Mouse (Mus musculus): ENCODE measurements around the gene Col26a1. TPM values are rescaled to one million over a fixed set of nuclear protein-coding genes. Genes with fewer than 3 reads are reported as not detected.

The Col26a1 gene
- polyA plus RNA-seq, 1 experiment from 2014 or later = 70.8 TPM

DNA sequence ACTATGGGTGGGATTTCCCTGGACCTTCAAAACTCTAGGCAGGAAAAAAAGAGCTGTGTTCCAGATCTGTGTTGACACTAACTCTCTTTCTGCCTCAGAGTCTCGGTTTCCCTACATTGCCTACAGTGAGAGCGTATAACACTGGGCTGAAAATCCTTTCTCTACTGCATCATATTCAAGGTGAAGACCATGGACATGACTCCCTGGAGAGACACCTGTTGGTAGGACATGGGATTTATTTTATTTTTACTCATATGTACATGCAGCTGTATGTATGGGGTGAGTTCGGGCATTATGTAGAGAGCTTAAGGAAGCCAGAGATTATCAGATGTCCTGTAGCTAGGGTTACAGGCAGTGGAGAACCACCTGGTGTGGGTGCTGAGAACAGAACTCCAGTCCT, 50.0 kb downstream of the Col26a1 start:
- Histone ChIP-seq H3K9me3 (no peaks in the 10 kb centered on the region), H3K4me3 (no peak overlapping the region), H3K27ac (replicated peaks) (no peak overlapping the region), H3K9ac (replicated peaks) (no peak overlapping the region), H3K36me3 (no peaks in the 10 kb centered on the region), H3K27me3 (no peaks in the 10 kb centered on the region), H3K4me2 (replicated peaks) (no peak overlapping the region), H3K4me1 (peaks cover 3% of the 10 kb centered on the region; the same call in 1 of the 2 replicates)
- 85% methylated on average over 3 of the region's 3 CpGs for WGBS
- ATAC-seq (ENCODE audit: low FRiP score, low read depth) = no peak

DNA sequence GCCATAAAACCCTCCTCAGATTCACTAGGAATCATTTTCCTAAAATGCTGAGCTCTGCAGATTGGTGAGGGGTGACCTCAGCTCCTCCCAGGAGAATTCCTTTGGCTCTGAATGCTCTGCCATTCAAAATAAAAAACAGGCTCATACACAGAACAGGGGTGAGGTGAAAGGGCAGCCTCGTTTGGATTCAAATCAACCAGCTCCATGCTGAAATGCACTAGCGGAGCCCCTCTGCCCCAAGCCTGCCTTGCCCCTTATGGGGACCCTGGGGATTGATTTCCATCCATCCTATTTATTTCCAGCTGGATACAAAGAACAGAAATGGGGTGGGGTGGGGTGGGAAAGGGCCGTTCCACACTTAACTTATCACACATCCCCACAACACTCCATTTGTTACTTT, 52.9 kb downstream of the Col26a1 start:
- ATAC-seq (ENCODE audit: low FRiP score, low read depth) = no peak
- WGBS = 83% methylated on average over 3 of the region's 3 CpGs
- no peak overlapping the region for H3K4me3 ChIP-seq
- no peak overlapping the region for H3K4me2 ChIP-seq (replicated peaks)
- no peaks in the 10 kb centered on the region for H3K27me3 ChIP-seq
- H3K36me3 ChIP-seq = no peaks in the 10 kb centered on the region
- H3K27ac ChIP-seq (replicated peaks) = no peak overlapping the region
- peaks cover 3% of the 10 kb centered on the region; the same call in 1 of the 2 replicates for H3K4me1 ChIP-seq
- no peak overlapping the region for H3K9ac ChIP-seq (replicated peaks)
- H3K9me3 ChIP-seq = no peaks in the 10 kb centered on the region

GRCm38 (mm10) chr5:136821971-136822370, 61.0 kb downstream of the Col26a1 start:
- Histone ChIP-seq H3K27ac (replicated peaks) (no peak overlapping the region), H3K4me3 (no peak overlapping the region), H3K9me3 (peaks cover 2% of the 10 kb centered on the region; the same call in 1 of the 2 replicates), H3K9ac (replicated peaks) (no peak overlapping the region), H3K27me3 (no peaks in the 10 kb centered on the region), H3K36me3 (no peaks in the 10 kb centered on the region), H3K4me1 (no peaks in the 10 kb centered on the region), H3K4me2 (replicated peaks) (no peak overlapping the region)
- no peak for ATAC-seq (ENCODE audit: low FRiP score, low read depth)
- 84% methylated on average over 8 of the region's 8 CpGs for WGBS

GRCm38 (mm10) chr5:136820911-136821310, 62.1 kb downstream of the Col26a1 start:
- Histone ChIP-seq H3K9ac (replicated peaks) (no peak overlapping the region), H3K4me1 (no peaks in the 10 kb centered on the region), H3K36me3 (no peaks in the 10 kb centered on the region), H3K27ac (replicated peaks) (no peak overlapping the region), H3K4me2 (replicated peaks) (no peak overlapping the region), H3K27me3 (no peaks in the 10 kb centered on the region), H3K9me3 (peaks cover 2% of the 10 kb centered on the region; the same call in 1 of the 2 replicates), H3K4me3 (no peak overlapping the region)
- no peak for ATAC-seq (ENCODE audit: low FRiP score, low read depth)
- WGBS = 88% methylated on average over 2 of the region's 2 CpGs

DNA sequence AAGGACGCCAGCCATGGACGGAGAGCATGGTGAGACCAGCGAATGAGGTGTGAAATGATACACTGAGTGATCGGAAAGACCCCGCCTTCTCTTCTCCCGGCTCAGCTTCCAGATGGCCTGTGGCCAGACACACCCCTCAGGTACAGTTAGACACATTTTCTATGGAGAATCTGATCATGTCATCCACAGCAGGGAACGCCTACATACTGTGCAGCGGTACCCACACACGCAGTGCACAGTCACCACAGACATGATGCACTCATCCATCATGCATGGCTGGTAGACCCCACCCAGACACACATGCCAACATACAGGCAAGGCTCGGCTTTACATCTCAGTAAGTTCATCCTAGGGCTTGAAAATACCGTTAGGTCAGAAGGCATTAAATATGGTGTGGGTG, 63.3 kb downstream of the Col26a1 start:
- no peak overlapping the region for H3K4me3 ChIP-seq
- 93% methylated on average over 11 of the region's 11 CpGs for WGBS

DNA sequence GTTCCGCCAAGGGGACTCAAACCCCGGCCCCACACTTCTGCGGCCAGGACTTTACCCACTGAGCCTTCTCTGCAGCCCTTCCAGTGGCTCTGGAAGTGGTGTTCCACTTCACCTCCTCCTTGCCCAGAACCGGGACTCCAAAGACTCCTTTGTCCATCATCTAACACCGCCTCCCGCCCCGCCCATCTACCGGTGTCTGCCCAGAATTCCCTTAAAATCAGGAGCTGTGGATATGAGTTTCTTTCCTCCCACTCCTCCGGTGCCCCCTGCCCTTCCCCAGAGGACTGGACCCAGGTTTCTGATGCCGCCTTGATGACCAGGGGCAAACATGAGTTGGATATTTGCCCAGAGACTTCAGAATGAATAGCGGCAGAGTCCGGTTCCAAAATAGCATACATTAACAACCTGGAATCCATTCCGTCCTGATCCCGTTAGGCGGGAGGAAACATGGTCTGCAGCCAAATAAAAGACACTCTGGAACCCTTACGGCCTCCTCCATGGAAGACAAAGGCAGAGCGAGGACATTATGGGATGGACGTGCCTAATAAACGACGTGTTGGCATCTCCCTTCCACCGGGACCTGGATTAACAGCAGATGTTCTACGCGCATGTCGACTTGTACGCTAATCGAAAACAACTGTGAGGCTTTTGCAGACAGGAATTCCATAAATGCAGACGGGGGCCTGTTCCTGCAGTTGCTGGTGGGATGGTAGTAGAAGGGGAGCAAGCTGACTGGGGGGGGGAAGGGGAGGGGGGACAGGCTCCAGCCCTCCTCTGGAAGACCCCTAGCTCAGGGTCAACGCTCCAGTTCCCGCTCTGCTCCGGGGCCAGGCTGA, 72.3 kb downstream of the Col26a1 start:
- no peak overlapping the region for H3K27ac ChIP-seq (replicated peaks)
- no peak overlapping the region for H3K4me2 ChIP-seq (replicated peaks)
- no peaks in the 10 kb centered on the region for H3K4me1 ChIP-seq
- no peak overlapping the region for H3K9ac ChIP-seq (replicated peaks)
- 71% methylated on average over 30 of the region's 30 CpGs for WGBS
- no peak for ATAC-seq (ENCODE audit: low FRiP score, low read depth)
- no peaks in the 10 kb centered on the region for H3K36me3 ChIP-seq
- H3K4me3 ChIP-seq = no peak overlapping the region
- 0 out of 2 replicates have a peak, but pooled peaks cover 6% of the 10 kb centered on the region for H3K27me3 ChIP-seq
- H3K9me3 ChIP-seq = peaks cover 8% of the 10 kb centered on the region; the same call in 1 of the 2 replicates

More for the DNA sequence above, 63.3 kb downstream of the Col26a1 start:
- no peaks in the 10 kb centered on the region for H3K27me3 ChIP-seq
- H3K9ac ChIP-seq (replicated peaks) = no peak overlapping the region
- no peaks in the 10 kb centered on the region for H3K36me3 ChIP-seq
- no peak overlapping the region for H3K4me2 ChIP-seq (replicated peaks)
- no peak for ATAC-seq (ENCODE audit: low FRiP score, low read depth)
- no peak overlapping the region for H3K27ac ChIP-seq (replicated peaks)
- H3K4me1 ChIP-seq = no peaks in the 10 kb centered on the region
- H3K9me3 ChIP-seq = peaks cover 8% of the 10 kb centered on the region; the same call in 1 of the 2 replicates

DNA sequence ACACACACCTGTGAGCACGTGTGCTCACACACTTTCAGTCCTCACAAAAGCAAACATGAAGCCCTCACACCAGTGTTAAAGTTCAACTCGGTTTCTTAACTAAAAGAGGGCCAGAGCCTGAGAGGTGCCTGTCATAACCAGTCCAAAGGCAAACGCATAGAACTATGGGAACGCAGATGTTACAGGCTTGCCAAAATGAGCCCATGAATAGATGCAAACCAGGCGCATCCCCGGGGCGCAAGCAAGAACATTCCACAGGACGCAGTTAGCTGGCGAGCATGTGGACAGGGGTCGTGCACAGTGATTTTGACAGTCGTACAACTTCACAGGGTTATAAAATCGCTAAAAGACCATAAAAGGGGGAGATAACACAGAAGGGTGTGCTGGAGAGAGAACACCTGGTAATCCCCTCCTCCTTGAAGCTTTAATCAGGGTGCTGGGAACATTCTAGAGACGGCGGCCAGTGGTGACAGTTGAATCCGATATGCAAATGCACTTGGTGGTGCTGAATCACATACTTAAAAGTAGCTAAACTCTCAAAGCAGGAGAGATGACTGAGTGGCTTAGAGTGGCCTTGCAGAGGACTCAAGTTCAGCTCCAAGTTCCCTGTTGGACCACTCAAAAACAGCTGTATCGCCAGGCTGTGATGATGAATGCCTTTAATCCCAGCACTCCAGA, 76.5 kb downstream of the Col26a1 start:
- H3K36me3 ChIP-seq = no peaks in the 10 kb centered on the region
- H3K4me3 ChIP-seq = no peak overlapping the region
- peaks cover 21% of the 10 kb centered on the region; the same call in 1 of the 2 replicates for H3K27me3 ChIP-seq
- no peak overlapping the region for H3K27ac ChIP-seq (replicated peaks)
- peaks cover 11% of the 10 kb centered on the region for H3K4me1 ChIP-seq
- H3K9ac ChIP-seq (replicated peaks) = no peak overlapping the region
- WGBS = 79% methylated on average over 16 of the region's 16 CpGs
- no peaks in the 10 kb centered on the region for H3K9me3 ChIP-seq
- no peak for ATAC-seq (ENCODE audit: low FRiP score, low read depth)
- no peak overlapping the region for H3K4me2 ChIP-seq (replicated peaks)

DNA sequence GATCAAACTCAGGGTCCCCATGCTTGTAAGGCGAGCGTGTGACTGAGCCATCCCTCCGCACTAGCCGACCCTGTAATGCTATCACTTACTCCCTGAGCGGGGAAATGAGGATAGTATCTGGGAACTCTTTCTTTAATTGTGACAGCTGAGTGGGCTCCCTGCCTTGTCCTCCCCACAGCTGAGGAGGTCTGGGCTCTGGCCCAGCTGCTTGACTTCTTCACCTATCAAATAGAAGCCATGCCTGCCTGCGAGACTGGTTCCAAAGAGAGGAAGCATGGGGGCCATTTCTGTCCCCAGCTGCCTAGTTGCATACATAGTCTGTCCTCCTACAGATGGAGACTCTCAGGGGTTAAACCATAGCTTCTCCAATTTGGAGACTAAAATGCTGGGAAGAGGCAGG, 78.0 kb downstream of the Col26a1 start:
- H3K4me3 ChIP-seq = no peak overlapping the region
- no peaks in the 10 kb centered on the region for H3K9me3 ChIP-seq

GRCm38 (mm10) chr5:136804246-136804645, 78.8 kb downstream of the Col26a1 start:
- Histone ChIP-seq H3K9me3 (no peaks in the 10 kb centered on the region), H3K9ac (replicated peaks) (no peak overlapping the region), H3K4me1 (peaks cover 11% of the 10 kb centered on the region), H3K27ac (replicated peaks) (no peak overlapping the region), H3K36me3 (no peaks in the 10 kb centered on the region), H3K27me3 (peaks cover 15% of the 10 kb centered on the region; the same call in 1 of the 2 replicates), H3K4me3 (no peak overlapping the region), H3K4me2 (replicated peaks) (no peak overlapping the region)
- no peak for ATAC-seq (ENCODE audit: low FRiP score, low read depth)
- WGBS = 59% methylated on average over 1 of the region's 1 CpGs

More for the DNA sequence above, 78.0 kb downstream of the Col26a1 start:
- 77% methylated on average over 6 of the region's 6 CpGs for WGBS
- H3K9ac ChIP-seq (replicated peaks) = no peak overlapping the region
- no peaks in the 10 kb centered on the region for H3K36me3 ChIP-seq
- peaks cover 15% of the 10 kb centered on the region; the same call in 1 of the 2 replicates for H3K27me3 ChIP-seq
- no peak for ATAC-seq (ENCODE audit: low FRiP score, low read depth)
- no peak overlapping the region for H3K4me2 ChIP-seq (replicated peaks)
- no peak overlapping the region for H3K27ac ChIP-seq (replicated peaks)
- peaks cover 11% of the 10 kb centered on the region for H3K4me1 ChIP-seq

- peaks cover 15% of the 10 kb centered on the region; the same call in 1 of the 2 replicates for H3K27me3 ChIP-seq
- peaks cover 11% of the 10 kb centered on the region for H3K4me1 ChIP-seq
- H3K9me3 ChIP-seq = no peaks in the 10 kb centered on the region
- WGBS = 6% methylated on average over 17 of the region's 17 CpGs
- H3K36me3 ChIP-seq = no peaks in the 10 kb centered on the region
- H3K9ac ChIP-seq (replicated peaks) = peak overlapping the region; percentile 25
- H3K4me3 ChIP-seq = no peak overlapping the region
- H3K27ac ChIP-seq (replicated peaks) = no peak overlapping the region
- ATAC-seq (ENCODE audit: low FRiP score, low read depth) = no peak
- peak overlapping the region; percentile 34 for H3K4me2 ChIP-seq (replicated peaks)
These were observed 80.3 kb downstream of the Col26a1 start for GRCm38 (mm10) chr5:136802732-136803131.

GRCm38 (mm10) chr5:136796917-136797316, 86.1 kb downstream of the Col26a1 start:
- no peak overlapping the region for H3K4me3 ChIP-seq
- H3K9ac ChIP-seq (replicated peaks) = no peak overlapping the region; the same call in 1 of the 2 replicates
- H3K27me3 ChIP-seq = 0 out of 2 replicates have a peak, but pooled peaks cover 3% of the 10 kb centered on the region
- 18% methylated on average over 2 of the region's 2 CpGs for WGBS
- no peak overlapping the region for H3K27ac ChIP-seq (replicated peaks)
- no peaks in the 10 kb centered on the region for H3K36me3 ChIP-seq
- no peaks in the 10 kb centered on the region for H3K9me3 ChIP-seq
- no peak overlapping the region for H3K4me2 ChIP-seq (replicated peaks)
- ATAC-seq (ENCODE audit: low FRiP score, low read depth) = no peak
- no peaks in the 10 kb centered on the region; the same call in 1 of the 2 replicates for H3K4me1 ChIP-seq

DNA sequence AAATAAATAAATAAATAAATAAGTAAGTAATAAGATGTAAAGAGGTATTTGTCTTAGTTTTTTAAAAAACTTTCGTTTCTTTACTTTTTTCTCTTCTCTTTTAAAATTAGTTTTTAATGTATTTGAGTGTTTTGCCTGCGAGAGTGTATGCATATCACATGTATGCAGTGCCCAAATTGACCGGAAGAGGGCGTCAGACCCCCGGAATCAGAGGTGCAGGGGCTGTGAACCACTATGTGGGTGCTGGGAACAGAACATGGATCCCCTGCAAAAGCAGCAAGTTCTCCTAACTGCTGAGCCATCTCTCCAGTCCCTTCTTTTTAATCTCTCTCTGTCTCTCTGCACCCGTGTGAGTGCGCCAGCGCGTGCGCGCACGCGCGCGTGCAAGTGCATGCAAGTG, 89.2 kb downstream of the Col26a1 start:
- no peaks in the 10 kb centered on the region for H3K9me3 ChIP-seq
- H3K27me3 ChIP-seq = no peaks in the 10 kb centered on the region
- ATAC-seq (ENCODE audit: low FRiP score, low read depth) = no peak
- peaks cover 8% of the 10 kb centered on the region for H3K4me1 ChIP-seq
- no peak overlapping the region for H3K4me3 ChIP-seq
- no peak overlapping the region for H3K9ac ChIP-seq (replicated peaks)
- WGBS = 91% methylated on average over 15 of the region's 15 CpGs
- no peak overlapping the region for H3K4me2 ChIP-seq (replicated peaks)
- H3K36me3 ChIP-seq = no peaks in the 10 kb centered on the region
- H3K27ac ChIP-seq (replicated peaks) = no peak overlapping the region
